Mouse (Mus musculus): ENCODE data around the gene Gpc6. TPM values are rescaled to one million over a fixed set of nuclear protein-coding genes. Genes with fewer than 3 reads are reported as not detected.

Gene Gpc6
- total and polyA plus RNA-seq, 3 experiments: 5.1 to 12.2 (median 9.5) TPM

- no peak for DNase-seq
Measured at GRCm38 (mm10) chr14:118021867-118022543, 1096.9 kb downstream of the Gpc6 start.

Small RNA genes lying within 50 kb of the gene (microRNA-seq; reads per million reads assigned to microRNA genes)
- 0 reads per million in 2 experiments for gene Mir6239

Measured in adrenal gland, adult 2 months (tissue).